Mouse (Mus musculus): ENCODE measurements around the gene Olfr12.
A peak's percentile ranks its signal among the peaks of the same experiment; 100 is the strongest.

The Olfr12 gene

GRCm38 (mm10) chr1:92617488-92617887, at the start of gene Olfr12:
Olfr12 (plus strand) TSS chr1:92617788.
- DNase-seq (ENCODE audit: inconsistent ontology term), result no peak

DNA sequence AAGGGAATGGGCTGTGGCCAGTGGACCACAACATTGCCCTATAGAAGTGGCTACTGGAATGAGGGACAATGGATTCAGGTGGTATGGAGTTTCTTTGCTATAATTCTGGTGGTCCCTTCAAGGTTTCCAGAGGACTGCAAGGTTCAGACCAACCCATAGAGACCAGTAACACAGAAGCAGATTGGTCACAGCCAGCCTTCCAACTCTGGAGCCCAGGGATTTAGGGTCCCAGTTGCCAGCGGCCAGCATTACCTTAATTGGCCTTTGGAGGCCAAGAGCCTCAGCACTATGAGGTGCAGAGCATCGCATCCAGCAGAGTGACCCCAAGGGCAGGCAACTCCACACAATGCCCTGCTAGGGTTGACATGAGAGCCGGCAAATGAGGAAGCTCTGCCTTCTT, 46.6 kb upstream of the Olfr12 start, which contains the start of gene Olfr1413:
TSS of gene Olfr1413 (plus strand) at position 301 of the 400 bp plus-strand sequence.
- no peak for DNase-seq (ENCODE audit: inconsistent ontology term)

- DNase-seq (ENCODE audit: inconsistent ontology term), result no peak
Observed at GRCm38 (mm10) chr1:92585479-92585878, 32.1 kb upstream of the Olfr12 start, which contains the start of gene Olfr1412. Olfr1412 (plus strand) TSS chr1:92585779.

- no peak for DNase-seq (ENCODE audit: inconsistent ontology term)
Observed at GRCm38 (mm10) chr1:92594111-92594510, 23.5 kb upstream of the Olfr12 start, which contains the start of gene Olfr1411. Olfr1411 (plus strand) TSS chr1:92594411.

DNA sequence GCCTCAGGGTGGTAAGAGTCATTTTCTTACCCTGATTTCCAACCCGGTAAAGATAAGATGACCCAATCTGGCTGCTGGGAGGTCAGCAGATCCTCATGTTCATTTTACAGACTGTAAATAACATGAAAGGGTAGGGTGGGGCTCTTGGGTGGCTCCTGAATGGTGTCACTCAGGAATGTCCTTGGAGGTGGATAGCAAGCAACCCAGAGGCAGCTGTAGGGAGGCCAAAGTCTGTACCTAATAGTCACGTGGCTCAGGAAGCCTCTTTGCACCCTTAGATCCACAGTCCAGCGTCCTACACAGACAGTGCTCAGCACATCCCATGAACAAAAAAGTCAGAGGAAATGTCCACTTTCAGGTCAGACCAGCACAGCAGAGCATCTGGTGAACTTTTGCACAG, 21.6 kb upstream of the Olfr12 start:
- DNase-seq (ENCODE audit: inconsistent ontology term), result no peak

DNA sequence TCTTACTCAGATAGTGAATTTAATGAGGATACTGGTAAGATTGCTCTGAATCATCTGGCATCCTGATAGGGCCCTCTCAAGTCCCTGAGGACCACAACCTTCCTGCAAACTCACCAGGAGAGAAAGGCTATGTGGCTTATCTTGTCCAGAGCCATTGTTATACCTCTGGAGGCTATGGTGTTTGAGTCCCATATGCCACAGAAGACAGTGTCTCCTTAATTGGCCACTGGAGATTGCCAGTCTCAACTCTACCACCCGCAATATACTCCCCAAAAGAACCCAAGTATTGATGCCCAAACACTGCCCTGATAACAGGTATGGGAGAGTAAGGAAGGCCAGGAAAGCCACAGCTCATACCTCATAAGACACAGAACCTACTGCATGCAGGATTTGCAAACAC, 12.1 kb upstream of the Olfr12 start, which contains the start of gene Olfr1410:
TSS of gene Olfr1410 (plus strand) at position 301 of the 400 bp plus-strand sequence.
- DNase-seq (ENCODE audit: inconsistent ontology term), result no peak

- no peak for DNase-seq (ENCODE audit: inconsistent ontology term)
Observed at GRCm38 (mm10) chr1:92607711-92608110, 9.9 kb upstream of the Olfr12 start.

- DNase-seq (ENCODE audit: inconsistent ontology term), result no peak
Observed at GRCm38 (mm10) chr1:92611008-92611407, 6.6 kb upstream of the Olfr12 start.

- DNase-seq (ENCODE audit: inconsistent ontology term), result no peak
Observed at GRCm38 (mm10) chr1:92613175-92613574, 4.4 kb upstream of the Olfr12 start.

GRCm38 (mm10) chr1:92614516-92614915, 3.1 kb upstream of the Olfr12 start:
- peak; percentile 36 for DNase-seq (ENCODE audit: inconsistent ontology term)

- DNase-seq (ENCODE audit: inconsistent ontology term), result peak; percentile 69
Observed at GRCm38 (mm10) chr1:92616046-92616445, 1.5 kb upstream of the Olfr12 start.

GRCm38 (mm10) chr1:92618360-92618759, 772 bp downstream of the Olfr12 start:
- no peak for DNase-seq (ENCODE audit: inconsistent ontology term)

- DNase-seq (ENCODE audit: inconsistent ontology term), result peak; percentile 29
Observed at GRCm38 (mm10) chr1:92628227-92628626, 10.6 kb downstream of the Olfr12 start.

DNA sequence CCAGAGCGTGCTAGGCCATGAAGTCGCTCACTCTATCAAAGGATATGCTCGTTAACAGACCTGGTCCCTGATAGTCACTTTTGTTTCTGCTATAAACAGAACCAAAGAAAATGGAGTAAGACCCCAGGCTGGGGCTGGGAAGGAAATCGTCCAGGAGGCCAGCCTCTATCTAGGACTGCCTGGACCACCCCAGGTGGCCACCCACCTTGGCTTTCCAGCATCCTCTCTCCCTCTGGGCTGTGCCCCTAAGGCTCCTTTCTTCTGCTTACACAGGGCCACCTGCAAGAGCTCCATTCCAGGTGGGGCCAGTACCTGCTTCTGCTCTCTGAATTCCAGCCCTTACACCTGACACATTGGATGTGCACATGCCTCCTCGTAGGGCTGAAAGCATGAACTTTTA, 14.6 kb downstream of the Olfr12 start:
- DNase-seq (ENCODE audit: inconsistent ontology term), result no peak

- DNase-seq (ENCODE audit: inconsistent ontology term), result no peak
Observed at GRCm38 (mm10) chr1:92632948-92633347, 15.4 kb downstream of the Olfr12 start.

DNA sequence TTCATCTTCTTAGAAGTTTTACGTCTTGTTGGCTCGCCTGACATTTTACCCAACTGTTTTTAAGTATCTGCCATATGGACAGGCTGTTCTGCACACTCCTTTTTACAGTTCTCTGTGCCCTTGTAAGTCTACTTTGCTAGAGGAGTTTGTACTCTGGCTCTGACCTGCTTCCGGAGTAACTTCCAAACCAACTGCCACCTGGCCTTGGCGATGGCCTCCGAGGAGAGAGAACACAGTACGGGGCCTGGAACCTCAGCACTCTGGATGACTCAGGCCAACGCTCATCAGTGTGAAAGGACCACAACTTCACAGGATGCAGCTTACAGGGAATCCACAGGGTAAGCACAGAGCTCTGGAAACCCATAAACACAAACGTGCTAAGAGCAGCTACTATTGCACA, 16.1 kb downstream of the Olfr12 start:
- DNase-seq (ENCODE audit: inconsistent ontology term), result no peak

- DNase-seq (ENCODE audit: inconsistent ontology term), result no peak
Observed at GRCm38 (mm10) chr1:92634569-92634968, 17.0 kb downstream of the Olfr12 start.

DNA sequence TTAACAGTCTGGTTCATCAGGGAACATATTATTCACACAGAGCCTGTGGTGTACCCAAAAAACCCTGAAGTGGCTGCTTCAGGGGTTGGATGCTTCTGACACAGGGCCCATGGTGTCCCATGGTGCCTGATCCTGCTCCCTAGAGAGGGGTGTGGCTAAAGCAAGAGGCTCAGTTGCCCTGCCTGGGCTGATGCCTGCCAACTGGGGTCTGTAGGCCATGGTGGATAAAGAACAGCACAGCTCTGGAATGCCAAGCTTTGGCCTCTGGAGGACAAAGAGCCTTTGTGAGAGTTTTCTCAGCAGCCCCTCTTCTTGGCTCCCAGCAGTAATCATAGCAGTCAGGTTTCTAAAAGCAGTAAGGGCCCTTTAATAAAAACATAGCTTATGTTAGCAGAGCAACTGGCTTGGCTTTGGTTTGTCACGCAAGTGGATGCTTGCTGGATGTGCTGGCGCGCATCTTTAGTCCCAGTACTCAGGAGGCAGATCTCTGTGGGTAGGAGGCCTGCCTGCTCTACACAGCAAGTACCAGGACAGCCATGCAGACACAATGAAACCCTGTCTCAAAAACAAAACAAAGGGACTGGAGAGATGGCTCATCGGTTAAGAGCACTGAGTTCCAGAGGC, 17.5 kb downstream of the Olfr12 start:
- peak; percentile 89 for DNase-seq (ENCODE audit: inconsistent ontology term)

- no peak for DNase-seq (ENCODE audit: inconsistent ontology term)
Observed at GRCm38 (mm10) chr1:92636015-92636414, 18.4 kb downstream of the Olfr12 start.

DNA sequence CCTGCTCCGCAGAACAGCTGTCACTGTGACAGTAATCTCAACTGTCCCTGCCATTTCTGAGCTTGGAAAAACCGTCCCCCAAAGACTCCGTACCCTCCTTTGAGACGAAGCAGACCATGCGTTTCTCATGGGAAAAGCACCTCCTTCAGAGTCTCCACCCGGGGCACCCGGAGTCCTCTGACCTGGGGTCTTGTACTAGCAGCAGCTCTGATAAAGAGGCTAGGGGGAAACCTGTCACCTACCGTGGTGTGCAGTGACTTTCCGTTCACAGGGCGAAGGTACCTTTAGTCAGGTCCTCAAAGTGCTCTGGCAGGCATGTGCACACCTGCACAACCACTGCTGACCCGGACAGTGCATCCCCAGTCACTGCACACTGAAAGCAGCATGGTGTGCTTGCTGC, 19.1 kb downstream of the Olfr12 start:
- no peak for DNase-seq (ENCODE audit: inconsistent ontology term)

DNA sequence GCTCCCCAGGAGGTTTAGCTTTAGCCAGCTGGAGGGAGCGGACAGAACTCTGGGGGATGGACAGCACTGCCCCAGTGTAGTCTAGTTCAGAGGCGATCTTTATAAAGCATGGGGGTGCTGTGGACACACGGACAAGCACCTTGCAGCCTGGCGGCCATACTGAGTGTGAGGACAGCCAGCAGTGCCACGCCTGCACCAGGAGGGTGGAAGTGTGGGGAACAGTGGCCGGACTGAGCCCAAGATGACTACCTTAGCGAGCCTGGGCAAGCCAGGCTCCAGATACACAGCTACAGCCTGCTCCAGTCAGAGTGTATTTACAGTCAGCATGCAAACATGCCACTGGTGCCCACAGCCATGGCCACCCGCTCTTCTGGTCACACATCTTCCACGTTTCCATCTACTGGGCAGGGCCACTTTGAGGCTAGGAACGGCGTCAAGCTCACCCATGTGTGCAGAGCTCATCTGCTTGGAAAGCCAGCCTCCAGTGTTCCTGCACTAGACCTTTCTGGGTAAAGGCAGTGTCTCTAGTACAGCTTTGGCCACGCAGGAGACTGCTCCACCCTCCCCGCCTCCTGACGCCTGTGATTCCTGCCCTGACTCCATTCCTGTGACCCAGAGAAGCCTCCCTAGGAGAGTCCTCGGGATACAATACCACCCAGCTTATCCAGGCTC, 20.0 kb downstream of the Olfr12 start:
- no peak for DNase-seq (ENCODE audit: inconsistent ontology term)

- no peak for DNase-seq (ENCODE audit: inconsistent ontology term)
Observed at GRCm38 (mm10) chr1:92638181-92638580, 20.6 kb downstream of the Olfr12 start.

- no peak for DNase-seq (ENCODE audit: inconsistent ontology term)
Observed at GRCm38 (mm10) chr1:92638736-92639135, 21.1 kb downstream of the Olfr12 start.

Data from Muller cell, postnatal 12 days (primary cell).